Mouse (Mus musculus) retina, postnatal 7 days (tissue): ENCODE data around the gene Ybx2.

Experiments used
- DNase-seq: peaks from one replicate; pipeline ENCODE4 v3.0.0-alpha.2; 2012; ENCODE audit warnings: low read depth, low spot score

Ybx2 gene

DNA sequence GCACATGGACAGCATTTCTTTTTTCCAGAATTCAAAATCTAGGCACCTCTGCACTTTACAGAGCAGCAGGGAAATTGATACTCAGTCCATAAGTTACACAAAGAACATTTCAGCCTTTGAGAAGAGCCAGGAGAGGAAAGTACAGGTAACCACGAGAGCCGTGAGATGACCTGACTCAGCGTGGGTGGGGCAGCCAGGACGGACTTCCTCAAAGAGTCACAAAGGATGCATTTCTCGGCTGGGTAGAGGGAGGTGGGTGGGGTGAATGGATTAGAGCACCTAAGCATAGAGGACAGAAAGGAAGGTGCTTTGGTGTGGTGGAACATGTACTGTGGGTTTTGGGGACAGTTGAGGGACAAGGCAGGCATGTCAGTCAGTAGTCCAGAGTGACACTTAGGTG is 26.2 kb downstream of the Ybx2 start:
- no peak for DNase-seq

DNA sequence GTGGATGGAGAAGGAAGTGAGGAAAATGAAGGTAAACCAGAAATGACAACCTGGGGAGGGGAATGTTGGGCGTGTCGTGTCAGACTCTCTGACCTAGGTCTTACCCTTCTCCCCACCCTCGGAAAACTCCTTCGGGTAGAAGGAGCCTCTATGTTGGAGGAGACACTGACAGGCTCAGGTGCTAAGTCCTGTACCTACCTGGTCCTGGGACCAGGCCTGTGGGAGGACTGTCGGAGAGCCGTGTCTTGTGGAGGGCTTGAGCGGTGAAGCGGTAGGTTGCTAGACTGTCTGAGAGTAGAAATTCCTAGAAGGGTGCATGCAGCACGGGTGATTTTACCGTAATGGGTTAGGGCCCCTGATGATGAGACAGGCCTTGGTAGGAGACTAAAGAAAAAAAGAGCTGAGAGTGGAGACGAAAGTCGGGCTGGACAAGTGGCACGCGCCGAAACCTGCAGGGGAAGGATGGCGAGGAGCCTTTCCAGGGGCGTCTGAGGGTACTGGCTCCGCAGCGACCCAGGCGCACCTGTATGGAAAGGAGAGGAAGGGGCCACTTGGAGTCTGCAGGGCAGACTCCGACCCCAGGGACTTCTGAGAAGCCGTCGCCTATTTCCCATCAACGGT is 29.2 kb downstream of the Ybx2 start, which contains the start of gene Cldn7:
Gene Cldn7 (plus strand): TSS at position 130 of the 621 bp plus-strand sequence.
- no peak for DNase-seq

DNA sequence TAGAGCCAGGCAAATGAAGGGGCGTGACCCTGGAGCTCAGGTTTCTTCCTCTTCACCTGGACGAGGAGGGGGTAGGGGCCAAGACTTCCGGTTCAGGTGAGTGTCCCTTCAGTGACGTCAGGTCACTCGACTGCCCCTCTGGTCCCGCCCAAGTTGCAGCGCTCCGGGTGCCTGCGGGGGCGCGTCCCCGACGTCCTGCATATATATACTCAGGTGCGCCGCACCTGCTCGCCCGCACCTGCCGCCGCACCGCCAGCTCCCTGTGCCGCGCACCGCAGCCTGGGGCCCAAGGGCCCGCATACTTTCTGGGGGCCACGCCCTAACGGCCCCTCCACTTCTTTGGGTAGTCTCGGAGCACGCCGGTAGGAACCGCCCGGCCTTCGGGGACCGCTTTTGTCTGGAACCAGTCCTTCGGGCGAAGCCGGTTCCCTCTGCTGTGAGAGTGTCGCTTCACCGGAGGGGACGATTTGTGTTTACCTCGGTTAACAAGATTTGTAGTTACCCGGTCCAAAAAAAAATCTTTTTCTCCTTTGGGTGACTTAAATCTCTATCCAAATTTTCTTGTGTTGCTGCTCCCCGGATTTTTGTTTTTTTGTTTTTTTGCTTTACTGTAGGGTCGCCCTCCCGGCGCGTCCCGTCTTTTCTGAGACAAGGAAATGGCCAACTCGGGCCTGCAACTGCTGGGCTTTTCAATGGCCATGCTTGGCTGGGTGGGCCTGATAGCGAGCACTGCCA is 29.8 kb downstream of the Ybx2 start:
- no peak for DNase-seq

DNA sequence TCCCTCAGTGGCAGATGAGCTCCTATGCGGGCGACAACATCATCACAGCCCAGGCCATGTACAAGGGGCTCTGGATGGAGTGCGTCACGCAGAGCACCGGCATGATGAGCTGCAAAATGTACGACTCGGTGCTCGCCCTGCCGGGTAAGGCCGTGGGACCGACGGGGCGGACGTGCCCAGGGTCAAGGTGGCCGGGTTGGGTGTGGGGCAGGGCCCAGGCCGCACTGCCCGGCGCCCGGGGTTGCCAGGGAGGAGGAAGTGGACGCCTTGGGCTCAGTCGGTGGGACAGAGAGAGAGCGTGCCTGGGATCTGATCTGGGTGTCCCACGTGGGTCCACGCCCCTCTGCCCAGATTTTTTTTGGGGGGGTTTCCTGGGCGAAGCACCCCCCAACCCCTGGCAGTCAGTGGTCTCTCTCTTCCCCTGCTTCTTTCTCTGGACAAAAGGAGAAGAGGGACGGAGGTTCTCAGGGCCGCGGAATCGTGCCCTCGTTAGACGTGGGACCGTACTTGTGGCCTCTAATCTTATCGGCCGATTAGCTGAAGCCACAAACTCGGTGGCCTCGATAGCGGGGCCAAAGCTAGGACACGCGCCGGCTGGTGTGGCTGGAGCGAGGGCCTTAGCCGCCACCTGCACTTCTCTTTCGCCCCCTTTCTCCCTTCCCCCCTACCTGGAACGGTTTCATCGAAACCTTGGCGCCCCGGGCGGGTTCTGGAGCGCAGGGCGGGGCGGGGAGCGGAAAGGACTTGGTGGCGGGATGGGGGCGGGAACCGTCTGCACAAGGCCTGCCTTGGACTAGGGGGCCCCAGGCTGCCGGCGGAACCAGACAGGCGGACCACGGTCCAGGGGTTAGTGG is 30.6 kb downstream of the Ybx2 start:
- peak; percentile 36 for DNase-seq

DNA sequence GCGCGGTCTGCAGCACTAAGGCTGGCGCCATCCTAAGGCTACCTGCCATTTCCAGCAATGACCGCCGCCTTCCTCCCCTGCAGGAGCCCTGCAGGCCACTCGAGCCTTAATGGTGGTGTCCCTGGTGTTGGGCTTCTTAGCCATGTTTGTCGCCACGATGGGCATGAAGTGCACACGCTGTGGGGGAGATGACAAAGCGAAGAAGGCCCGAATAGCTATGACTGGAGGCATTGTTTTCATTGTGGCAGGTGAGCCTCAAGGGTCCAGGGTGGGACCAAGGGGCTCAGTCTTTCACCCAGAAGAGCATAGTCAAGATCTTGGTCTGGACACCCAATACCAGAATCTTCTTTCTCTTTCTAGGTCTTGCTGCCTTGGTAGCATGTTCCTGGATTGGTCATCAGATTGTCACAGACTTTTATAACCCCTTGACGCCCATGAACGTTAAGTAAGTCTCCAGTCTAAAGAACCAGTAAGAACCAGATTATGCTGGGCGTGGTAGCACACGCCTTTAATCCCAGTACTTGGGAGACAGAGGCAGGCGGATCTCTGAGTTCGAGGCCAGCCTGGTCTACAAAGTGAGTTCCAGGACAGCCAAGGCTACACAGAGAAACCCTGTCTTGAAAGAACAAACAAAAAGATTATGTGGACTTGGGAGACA is 31.4 kb downstream of the Ybx2 start:
- DNase-seq = no peak

DNA sequence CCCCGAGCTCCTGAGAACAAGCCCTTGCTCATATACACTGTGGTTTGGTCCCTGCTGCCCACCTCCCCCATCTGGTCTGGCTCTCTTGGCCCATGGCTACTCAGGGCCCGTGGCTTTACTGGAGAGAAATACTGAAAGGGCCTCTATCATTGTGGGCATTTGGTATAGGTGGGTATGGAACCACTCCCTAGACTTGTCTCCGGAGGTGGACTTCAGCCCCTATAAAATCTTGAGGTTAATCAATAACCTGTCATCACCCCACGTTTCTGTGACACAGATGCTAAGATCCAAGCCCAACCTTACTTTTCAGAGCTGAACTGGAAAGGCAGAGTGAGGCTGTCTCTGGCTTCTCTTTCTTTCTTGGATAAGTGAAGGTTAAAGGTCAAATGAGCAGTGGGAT is 33.2 kb downstream of the Ybx2 start:
- no peak for DNase-seq

DNA sequence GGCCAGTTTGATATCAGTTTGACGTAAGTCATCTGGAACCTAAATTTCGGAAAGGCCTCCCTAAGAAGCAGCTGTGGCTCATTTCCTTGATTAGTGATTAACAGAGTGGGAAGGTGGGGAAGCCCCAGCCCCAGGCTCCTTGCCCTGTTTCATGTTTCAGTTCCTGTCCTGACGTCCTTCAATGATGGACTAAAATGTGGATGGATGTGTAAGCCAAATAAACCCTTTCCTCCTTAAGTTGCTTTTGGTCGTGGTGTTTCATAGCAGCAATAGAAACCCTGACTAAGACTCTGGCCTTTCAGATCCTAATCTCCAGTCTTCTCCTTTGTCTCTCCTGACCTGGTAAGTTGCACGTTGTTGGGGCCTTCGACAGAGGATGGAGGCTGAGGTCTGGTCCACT is 34.6 kb downstream of the Ybx2 start:
- DNase-seq = no peak

DNA sequence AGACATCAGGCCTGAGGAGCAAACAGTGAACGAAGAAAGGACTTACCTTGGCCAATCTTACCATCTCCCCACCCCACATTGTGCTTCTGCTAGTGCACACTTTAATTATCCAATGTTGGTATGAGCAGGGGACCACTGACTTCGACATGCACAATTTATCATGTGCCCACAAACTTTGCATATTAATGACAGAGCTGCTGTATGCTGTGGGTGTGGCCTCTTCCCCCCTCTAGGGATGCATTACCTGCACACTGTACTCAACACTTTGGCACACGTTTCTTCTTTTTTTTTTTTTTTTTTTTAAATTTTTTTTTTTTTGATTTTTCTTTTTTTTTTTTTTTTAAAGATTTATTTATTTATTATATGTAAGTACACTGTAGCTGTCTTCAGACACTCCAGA is 35.2 kb downstream of the Ybx2 start:
- no peak for DNase-seq

DNA sequence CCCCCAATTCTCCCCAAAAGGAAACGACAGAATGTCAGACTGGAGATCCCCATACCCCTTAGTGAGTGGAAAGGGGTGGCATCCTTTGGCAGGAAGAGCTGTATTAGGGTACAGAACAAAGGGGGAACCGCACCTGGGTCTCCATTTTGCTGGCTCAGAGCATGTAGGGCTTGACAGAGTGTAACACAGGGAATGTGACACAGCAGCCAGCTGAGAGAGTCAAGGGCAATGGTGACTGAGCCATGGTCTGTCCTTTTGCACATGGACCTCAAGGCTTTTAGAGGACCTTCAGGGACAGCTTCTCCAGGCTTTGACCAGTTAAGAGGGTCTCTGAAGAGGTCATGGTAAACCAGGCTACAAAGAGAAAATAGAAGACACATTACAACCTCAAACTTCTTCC is 39.3 kb downstream of the Ybx2 start:
- DNase-seq = no peak

DNA sequence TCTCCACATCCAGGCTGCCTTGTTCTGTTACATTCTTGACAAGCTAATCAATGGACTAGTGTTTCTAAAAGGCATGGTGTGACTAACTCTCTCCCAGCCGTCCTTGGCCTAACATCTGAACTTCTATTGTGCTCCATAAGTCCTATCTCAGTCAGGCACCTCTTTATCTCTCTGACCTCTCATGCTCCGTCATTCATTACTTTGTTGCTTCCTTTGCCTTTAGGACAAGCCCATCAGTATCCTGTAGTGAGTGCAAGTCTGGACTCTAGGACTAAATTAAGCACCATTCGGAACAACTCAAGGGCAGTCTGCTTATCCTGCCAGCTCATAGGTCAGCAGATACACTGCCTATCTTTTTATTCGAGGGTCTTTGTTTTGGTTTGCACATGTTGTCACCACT is 40.7 kb downstream of the Ybx2 start:
- no peak for DNase-seq

DNA sequence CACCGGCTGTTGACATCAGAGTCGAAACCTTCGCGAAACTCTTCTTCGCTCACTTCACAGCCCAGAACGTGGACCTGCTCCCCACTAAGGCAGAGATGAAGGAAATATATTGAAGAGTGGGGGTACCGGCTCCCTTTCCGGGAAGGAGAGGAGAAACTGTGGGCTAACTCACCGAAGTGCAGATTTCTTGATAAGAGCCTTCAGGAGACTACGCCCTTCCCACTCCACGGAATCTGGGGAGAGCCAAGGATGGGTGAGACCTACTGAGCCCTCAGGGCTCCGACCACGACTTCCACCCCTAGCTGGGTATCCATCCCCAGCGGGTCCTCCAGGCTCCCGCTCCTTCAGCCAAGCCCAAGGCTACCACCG is 44.2 kb downstream of the Ybx2 start:
- DNase-seq = no peak

DNA sequence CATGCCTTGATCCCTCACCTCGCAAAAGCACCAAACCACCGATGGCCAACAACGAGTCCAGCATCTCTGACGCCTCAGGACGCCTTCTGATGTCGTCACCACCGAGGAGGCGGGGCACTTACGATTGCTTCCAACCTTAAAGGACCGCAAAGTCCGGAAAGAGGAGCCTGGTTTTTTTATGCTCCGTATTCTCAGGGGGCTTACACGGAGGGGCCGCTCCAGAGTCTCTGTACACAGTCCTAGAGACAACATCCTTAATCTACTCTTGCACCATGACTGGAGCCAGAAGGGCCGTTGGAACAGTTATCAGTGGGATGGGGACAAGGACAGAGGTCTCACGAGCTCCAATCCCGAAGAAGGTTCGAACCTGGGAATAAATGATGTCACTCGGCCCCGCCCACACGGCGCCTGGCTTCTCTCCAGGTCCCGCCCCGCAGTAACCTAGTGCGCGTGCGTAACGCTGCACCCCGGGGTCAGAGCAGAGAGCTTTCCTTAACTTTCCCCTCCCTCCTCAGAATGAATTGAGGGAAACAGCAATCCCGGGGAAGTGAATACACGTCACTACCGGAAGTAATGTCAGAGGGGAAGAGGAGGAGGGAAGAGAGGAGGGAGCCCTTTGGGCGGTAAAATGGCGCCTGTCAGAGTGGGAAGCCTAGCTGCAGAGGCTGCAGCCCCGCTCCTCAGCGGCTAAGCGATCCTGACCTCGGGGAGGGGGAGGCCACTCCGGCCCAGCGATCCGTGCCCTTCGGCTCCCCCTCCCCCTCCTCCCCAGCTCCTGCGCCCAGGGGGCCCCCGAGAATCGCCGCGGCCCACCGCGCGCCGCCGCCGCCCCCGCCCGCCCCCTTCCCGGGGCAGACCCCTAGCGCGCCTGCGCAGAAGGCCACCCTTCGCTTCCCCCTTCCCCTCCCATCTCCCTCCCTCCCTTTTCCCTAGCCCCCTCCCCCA is 44.9 kb downstream of the Ybx2 start:
- peak; percentile 98 for DNase-seq

DNA sequence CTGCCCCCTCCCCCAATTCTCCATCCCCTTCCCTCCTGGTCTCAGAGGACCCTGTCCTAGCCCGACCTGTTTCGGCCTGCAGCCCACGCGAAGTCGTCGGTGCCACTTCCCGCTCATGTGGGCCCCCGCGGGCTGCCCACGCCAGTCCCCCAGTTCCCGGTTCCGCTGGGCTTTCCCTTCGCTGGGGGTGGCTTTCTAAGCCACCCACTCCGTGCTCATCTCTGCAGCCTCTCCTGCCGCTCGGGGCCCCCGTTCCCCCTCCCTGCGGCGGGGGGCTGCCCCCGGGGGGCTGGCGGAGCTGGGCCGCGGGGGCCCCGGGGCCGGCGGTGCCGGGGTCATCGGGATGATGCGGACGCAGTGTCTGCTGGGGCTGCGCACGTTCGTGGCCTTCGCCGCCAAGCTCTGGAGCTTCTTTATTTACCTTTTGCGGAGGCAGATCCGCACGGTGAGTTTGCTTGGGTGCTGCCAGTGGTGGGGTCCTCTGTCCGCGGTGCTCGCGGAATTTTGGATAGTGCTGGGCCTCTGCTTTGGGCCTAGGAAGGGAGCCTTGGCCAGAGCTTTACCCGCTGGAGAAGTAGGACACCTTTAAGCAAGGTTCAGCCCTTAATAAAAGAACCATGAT is 45.7 kb downstream of the Ybx2 start, which contains the start of gene Ctdnep1:
Gene Ctdnep1 (plus strand): TSS at position 16 of the 622 bp plus-strand sequence.
- DNase-seq = no peak

DNA sequence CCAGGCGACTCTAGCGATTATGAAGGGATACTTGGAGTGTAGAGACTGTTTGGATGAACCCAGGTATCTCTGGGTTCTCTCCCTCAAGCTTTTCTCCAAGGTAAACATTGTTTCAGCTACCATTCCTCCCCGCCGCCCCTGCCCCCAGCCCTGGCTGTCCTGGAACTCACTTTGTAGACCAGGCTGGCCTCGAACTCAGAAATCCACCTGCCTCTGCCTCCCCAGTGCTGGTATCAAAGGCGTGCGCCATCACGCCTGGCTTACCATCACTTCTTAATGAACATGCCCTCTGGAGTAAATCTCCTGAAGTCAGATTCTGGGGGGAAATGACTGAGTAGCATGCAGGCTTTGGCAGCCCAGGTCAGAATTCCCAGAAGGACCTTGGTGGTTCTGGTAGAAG is 46.6 kb downstream of the Ybx2 start, which contains the start of gene Elp5:
Gene Elp5 (minus strand): TSS at position 293 of the 400 bp plus-strand sequence.
- no peak for DNase-seq

DNA sequence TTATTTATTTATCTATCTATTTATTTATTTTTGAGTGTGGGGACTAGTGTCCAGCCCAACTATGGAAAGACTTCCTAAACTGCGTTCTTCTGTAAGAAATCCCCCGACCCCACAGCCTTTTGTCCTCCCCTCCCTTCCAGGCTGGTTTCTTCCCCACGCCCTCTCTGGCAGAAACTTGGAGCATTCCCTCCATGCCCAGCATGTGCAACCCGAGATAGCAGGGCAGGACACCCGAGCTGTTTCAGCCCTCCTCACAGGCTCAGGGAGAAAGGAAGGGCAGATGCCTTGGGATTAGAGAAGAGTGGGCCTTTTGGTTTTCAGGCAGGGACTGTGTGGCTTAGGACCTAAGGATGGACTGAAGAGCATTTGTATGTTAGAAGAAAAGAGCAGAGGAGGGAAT is 47.3 kb downstream of the Ybx2 start:
- DNase-seq = no peak

DNA sequence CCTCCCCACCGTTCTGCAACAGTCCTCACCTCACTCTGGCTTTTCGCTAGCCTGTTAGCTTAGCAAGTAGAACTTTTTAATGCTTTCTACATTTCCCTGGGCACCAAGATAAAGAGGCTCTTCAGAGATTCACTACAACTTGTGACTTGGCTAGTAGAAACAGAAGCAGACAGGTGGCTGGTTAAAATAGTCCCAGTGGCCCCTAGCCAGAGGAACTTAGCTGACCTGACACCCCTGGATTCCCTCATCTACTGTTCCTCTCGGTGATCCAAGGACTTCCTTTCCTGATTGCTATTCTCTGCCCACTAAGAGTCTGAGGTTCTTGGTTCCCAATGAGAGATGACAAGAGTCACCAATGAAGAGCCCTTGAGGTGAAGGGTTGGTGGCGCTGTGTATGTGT is 47.8 kb downstream of the Ybx2 start:
- DNase-seq = no peak

DNA sequence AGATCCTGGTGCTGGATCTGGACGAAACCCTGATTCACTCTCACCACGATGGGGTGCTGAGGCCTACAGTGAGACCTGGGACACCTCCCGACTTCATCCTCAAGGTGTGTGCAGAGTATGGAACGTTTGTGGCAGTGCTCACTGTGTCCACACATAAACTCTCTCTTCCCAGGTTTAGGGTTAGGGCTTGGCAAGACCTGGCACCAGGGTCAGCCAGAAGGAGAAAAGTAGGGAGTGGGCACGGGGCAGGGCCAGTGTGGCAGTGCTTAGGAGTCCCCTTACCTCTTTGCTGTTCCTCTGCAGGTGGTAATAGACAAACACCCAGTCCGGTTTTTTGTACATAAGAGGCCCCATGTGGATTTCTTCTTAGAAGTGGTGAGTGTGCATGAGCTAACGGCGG is 48.8 kb downstream of the Ybx2 start:
- DNase-seq = no peak

DNA sequence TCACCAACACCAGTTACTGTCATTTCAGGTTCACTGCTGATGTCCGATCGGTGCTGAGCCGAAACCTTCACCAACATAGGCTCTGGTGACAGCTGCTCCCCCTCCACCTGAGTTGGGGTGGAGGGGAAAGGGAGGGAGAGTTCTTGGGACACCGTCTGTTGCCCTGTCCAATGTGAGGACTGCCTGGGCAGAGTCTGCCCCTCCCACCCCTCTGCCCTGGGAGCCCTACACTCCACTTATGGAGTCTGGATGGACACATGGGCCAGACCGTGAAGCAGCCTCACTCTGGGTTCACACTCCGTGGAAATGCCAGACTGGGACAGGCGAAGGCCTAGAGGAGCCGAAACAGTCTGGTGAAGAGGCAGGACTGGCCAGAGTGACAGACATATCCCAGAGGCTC is 54.4 kb downstream of the Ybx2 start:
- no peak for DNase-seq
